Mouse (Mus musculus): ENCODE data around the gene Mslnl. TPM values are rescaled to one million over a fixed set of nuclear protein-coding genes. Genes with fewer than 3 reads are reported as not detected.
A peak's percentile ranks its signal among the peaks of the same experiment; 100 is the strongest.

The Mslnl gene
- polyA plus RNA-seq, 1 experiment from 2014 or later, result 1.9 TPM

DNA sequence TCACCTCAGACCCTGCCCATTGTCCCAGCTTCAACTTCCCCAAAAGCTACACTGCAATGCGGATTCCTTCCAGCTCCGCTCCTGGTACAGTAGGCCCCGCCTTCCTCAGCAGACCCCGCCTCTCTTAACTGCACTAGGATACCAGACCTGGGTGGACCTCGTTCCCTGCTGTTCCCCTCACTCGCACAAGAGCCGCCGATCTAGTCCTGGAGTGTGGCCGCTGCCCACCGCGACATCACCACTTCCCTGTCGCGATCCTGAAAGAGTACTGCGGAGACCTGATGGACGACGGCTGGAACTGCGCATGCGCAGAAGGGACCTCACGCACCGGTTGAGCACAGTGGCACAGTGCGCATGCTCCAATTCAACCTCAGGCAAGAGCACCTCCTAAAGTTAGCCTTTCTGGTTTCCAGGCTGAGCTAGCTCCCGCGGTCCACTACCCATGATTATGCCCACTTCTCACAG is 49.5 kb downstream of the Mslnl start, which contains the start of gene Haghl:
TSS of gene Haghl (minus strand) at position 393 of the 465 bp plus-strand sequence.
- Histone ChIP-seq H3K27ac (ENCODE audit: low read length) (no peak within 1 kb of the TSS), H3K27me3 (replicated peaks; ENCODE audit: insufficient read depth, low read length) (no peaks in the 10 kb centered on the region), H3K9me3 (ENCODE audit: low read length) (no peaks in the 10 kb centered on the region), H3K36me3 (ENCODE audit: insufficient read depth, low read length) (peaks cover 11% of the 10 kb centered on the region), H3K4me2 (replicated peaks; ENCODE audit: low read depth, low read length) (peak within 1 kb of the TSS; percentile 65), H3K4me1 (ENCODE audit: insufficient read depth, low read depth, low read length) (peaks cover 8% of the 10 kb centered on the region; the same call in 1 of the 2 replicates), H3K4me3 (ENCODE audit: low read depth, low read length) (peak within 1 kb of the TSS; percentile 54), H3K9ac (replicated peaks; ENCODE audit: low read depth) (peak within 1 kb of the TSS; percentile 1; the same call in 1 of the 2 replicates)
- no peak for TF ChIP-seq EP300 (IDR thresholded peaks at IDR 0.05)
- TF ChIP-seq CTCF (IDR thresholded peaks at IDR 0.05), result peak; percentile 18
- peak; percentile 98 for DNase-seq (ENCODE audit: low spot score)
- ATAC-seq, result peak; percentile 91
- whole genome bisulfite sequencing, result under 1% methylated on average over 23 of the region's 23 CpGs

- DNase-seq (ENCODE audit: low spot score), result no peak
- peaks cover 8% of the 10 kb centered on the region; the same call in 1 of the 2 replicates for H3K4me1 ChIP-seq (ENCODE audit: insufficient read depth, low read depth, low read length)
- H3K9ac ChIP-seq (replicated peaks; ENCODE audit: low read depth), result 0 out of 2 replicates have a peak within 1 kb of the TSS, but pooled peaks have one; percentile 1
- H3K36me3 ChIP-seq (ENCODE audit: insufficient read depth, low read length), result peaks cover 7% of the 10 kb centered on the region
- no peaks in the 10 kb centered on the region for H3K9me3 ChIP-seq (ENCODE audit: low read length)
- peak within 1 kb of the TSS; percentile 65 for H3K4me2 ChIP-seq (replicated peaks; ENCODE audit: low read depth, low read length)
- H3K4me3 ChIP-seq (ENCODE audit: low read depth, low read length), result peak within 1 kb of the TSS; percentile 54
- no peak for TF ChIP-seq EP300 (IDR thresholded peaks at IDR 0.05)
- TF ChIP-seq CTCF (IDR thresholded peaks at IDR 0.05), result no peak
- WGBS, result 67% methylated on average over 3 of the region's 3 CpGs
- no peaks in the 10 kb centered on the region for H3K27me3 ChIP-seq (replicated peaks; ENCODE audit: insufficient read depth, low read length)
- H3K27ac ChIP-seq (ENCODE audit: low read length), result no peak within 1 kb of the TSS
- ATAC-seq, result no peak
Measured at GRCm38 (mm10) chr17:25786280-25786679, 50.4 kb downstream of the Mslnl start, which contains the start of gene Ccdc78. TSS of gene Ccdc78 (plus strand) at chr17:25786580.

- DNase-seq (ENCODE audit: low spot score) (no peak), ATAC-seq (no peak)
- no peaks in the 10 kb centered on the region for H3K27me3 ChIP-seq (replicated peaks; ENCODE audit: insufficient read depth, low read length)
- H3K36me3 ChIP-seq (ENCODE audit: insufficient read depth, low read length), result peaks cover 5% of the 10 kb centered on the region
- H3K4me3 ChIP-seq (ENCODE audit: low read depth, low read length), result no peak overlapping the region
- no peak overlapping the region for H3K9ac ChIP-seq (replicated peaks; ENCODE audit: low read depth)
- TF ChIP-seq EP300 (IDR thresholded peaks at IDR 0.05), result no peak
- TF ChIP-seq CTCF (IDR thresholded peaks at IDR 0.05), result no peak
- no peak overlapping the region for H3K4me2 ChIP-seq (replicated peaks; ENCODE audit: low read depth, low read length)
- no peaks in the 10 kb centered on the region for H3K9me3 ChIP-seq (ENCODE audit: low read length)
- peaks cover 8% of the 10 kb centered on the region; the same call in 1 of the 2 replicates for H3K4me1 ChIP-seq (ENCODE audit: insufficient read depth, low read depth, low read length)
- whole genome bisulfite sequencing, result 91% methylated on average over 9 of the region's 9 CpGs
- H3K27ac ChIP-seq (ENCODE audit: low read length), result no peak overlapping the region
Measured at GRCm38 (mm10) chr17:25786781-25787504, 51.1 kb downstream of the Mslnl start.

DNA sequence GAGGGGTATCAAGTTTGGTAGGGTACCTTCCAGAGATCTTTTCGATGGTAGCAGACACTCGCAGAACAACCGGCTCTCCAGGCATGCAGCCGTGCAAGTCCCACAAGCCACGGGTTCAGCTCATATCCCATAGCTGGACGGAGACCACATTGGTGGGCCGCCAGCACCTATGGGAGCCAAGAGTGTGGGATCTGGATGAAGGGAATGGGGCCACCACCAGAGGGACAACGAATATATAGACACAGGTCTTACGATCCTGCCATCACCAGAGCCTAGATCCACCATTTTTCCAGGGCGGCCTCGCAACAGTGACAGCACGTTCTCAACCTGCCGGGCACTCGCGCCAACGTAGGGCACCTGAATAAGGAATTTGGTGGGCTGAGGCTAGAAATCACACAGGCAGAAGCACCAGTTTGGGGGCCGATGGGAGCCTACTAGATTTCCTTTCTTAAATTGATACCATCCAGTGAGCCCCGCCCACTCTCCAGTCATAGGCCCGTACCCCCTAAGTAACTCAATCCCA is 55.5 kb downstream of the Mslnl start:
- Histone ChIP-seq H3K4me3 (ENCODE audit: low read depth, low read length) (peak overlapping the region; percentile 68), H3K27ac (ENCODE audit: low read length) (no peak overlapping the region), H3K4me2 (replicated peaks; ENCODE audit: low read depth, low read length) (peak overlapping the region; percentile 94), H3K36me3 (ENCODE audit: insufficient read depth, low read length) (no peaks in the 10 kb centered on the region), H3K4me1 (ENCODE audit: insufficient read depth, low read depth, low read length) (peaks cover 9% of the 10 kb centered on the region; the same call in 1 of the 2 replicates), H3K9me3 (ENCODE audit: low read length) (no peaks in the 10 kb centered on the region), H3K9ac (replicated peaks; ENCODE audit: low read depth) (peak overlapping the region; percentile 39), H3K27me3 (replicated peaks; ENCODE audit: insufficient read depth, low read length) (no peaks in the 10 kb centered on the region)
- 22% methylated on average over 19 of the region's 19 CpGs for WGBS
- TF ChIP-seq EP300 (IDR thresholded peaks at IDR 0.05), result no peak
- TF ChIP-seq CTCF (IDR thresholded peaks at IDR 0.05), result peak; percentile 18; the same call in 1 of the 2 replicates
- ATAC-seq (no peak), DNase-seq (ENCODE audit: low spot score) (no peak)

DNA sequence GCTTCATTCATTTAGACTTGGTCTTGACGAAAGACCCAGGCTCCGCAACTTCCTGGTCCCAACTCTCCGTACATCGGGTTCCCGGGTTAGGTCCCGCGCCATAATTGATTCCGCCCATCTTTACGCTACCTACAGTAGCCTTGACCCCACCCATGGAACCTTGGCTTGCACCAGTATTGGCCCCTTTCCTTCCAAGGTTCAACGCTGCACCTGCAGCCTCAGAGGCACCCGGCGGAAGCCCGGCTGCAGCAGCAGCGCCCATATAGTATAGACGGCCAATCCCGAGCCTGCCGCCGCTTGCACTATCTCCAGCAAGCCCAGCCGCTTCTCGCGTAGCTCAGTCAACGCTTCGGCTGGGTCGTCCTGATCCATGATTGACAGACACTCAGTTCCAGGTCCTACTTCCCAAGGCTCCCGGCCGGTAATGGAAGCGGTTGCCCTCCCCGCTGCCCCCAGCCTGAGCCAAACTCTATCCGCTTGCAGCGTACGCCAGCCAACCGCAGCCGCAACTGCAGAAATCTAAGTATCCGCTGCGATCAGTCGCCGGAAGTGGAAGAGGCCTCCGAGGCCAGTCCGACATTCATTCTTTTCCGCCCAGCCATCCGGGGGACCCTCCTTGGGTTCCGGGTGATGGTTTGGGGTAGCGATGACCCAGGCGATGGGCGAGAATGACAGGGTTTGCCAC is 56.1 kb downstream of the Mslnl start:
- Histone ChIP-seq H3K9ac (replicated peaks; ENCODE audit: low read depth) (peak overlapping the region; percentile 39), H3K36me3 (ENCODE audit: insufficient read depth, low read length) (no peaks in the 10 kb centered on the region), H3K4me2 (replicated peaks; ENCODE audit: low read depth, low read length) (peak overlapping the region; percentile 94), H3K9me3 (ENCODE audit: low read length) (no peaks in the 10 kb centered on the region), H3K27ac (ENCODE audit: low read length) (peak overlapping the region; percentile 76), H3K27me3 (replicated peaks; ENCODE audit: insufficient read depth, low read length) (no peaks in the 10 kb centered on the region), H3K4me3 (ENCODE audit: low read depth, low read length) (peak overlapping the region; percentile 68), H3K4me1 (ENCODE audit: insufficient read depth, low read depth, low read length) (peaks cover 9% of the 10 kb centered on the region; the same call in 1 of the 2 replicates)
- DNase-seq (ENCODE audit: low spot score) (peak; percentile 88), ATAC-seq (peak; percentile 79)
- TF ChIP-seq EP300 (IDR thresholded peaks at IDR 0.05), result no peak
- no peak for TF ChIP-seq CTCF (IDR thresholded peaks at IDR 0.05)
- 1% methylated on average over 45 of the region's 45 CpGs for WGBS

- 2% methylated on average over 14 of the region's 14 CpGs for WGBS
- Histone ChIP-seq H3K27ac (ENCODE audit: low read length) (peak within 1 kb of the TSS; percentile 76), H3K36me3 (ENCODE audit: insufficient read depth, low read length) (no peaks in the 10 kb centered on the region), H3K9me3 (ENCODE audit: low read length) (no peaks in the 10 kb centered on the region), H3K9ac (replicated peaks; ENCODE audit: low read depth) (peak within 1 kb of the TSS; percentile 39), H3K27me3 (replicated peaks; ENCODE audit: insufficient read depth, low read length) (no peaks in the 10 kb centered on the region), H3K4me3 (ENCODE audit: low read depth, low read length) (peak within 1 kb of the TSS; percentile 68), H3K4me2 (replicated peaks; ENCODE audit: low read depth, low read length) (peak within 1 kb of the TSS; percentile 94), H3K4me1 (ENCODE audit: insufficient read depth, low read depth, low read length) (peaks cover 9% of the 10 kb centered on the region; the same call in 1 of the 2 replicates)
- TF ChIP-seq EP300 (IDR thresholded peaks at IDR 0.05) (no peak), CTCF (IDR thresholded peaks at IDR 0.05) (no peak)
- DNase-seq (ENCODE audit: low spot score), result peak; percentile 91
- ATAC-seq, result peak; percentile 81
Measured at GRCm38 (mm10) chr17:25792615-25793014, 56.8 kb downstream of the Mslnl start, which contains the start of gene Fam173a. TSS of gene Fam173a (minus strand) at chr17:25792901.
